Mouse (Mus musculus): ENCODE measurements at regions not wholly inside any gene's neighbourhood (a gene's known extent, or its start where the extent isn't known, plus 50 kb on each side); places are given as distances from the start of the nearest gene placed in this dataset.

- no peaks in the 10 kb centered on the region for H3K36me3 ChIP-seq (ENCODE audit: control insufficient read depth, insufficient read depth)
- 66% methylated on average over 5 of the region's 5 CpGs for WGBS (ENCODE audit: insufficient replicate concordance)
- no peaks in the 10 kb centered on the region for H3K9me3 ChIP-seq (replicated peaks; ENCODE audit: control insufficient read depth, low read length)
- H3K27me3 ChIP-seq (ENCODE audit: control insufficient read depth, insufficient read depth, low read depth, low read length), result no peaks in the 10 kb centered on the region
- H3K4me1 ChIP-seq (ENCODE audit: control insufficient read depth, low read depth, low read length), result no peaks in the 10 kb centered on the region
- H3K4me2 ChIP-seq (ENCODE audit: low read depth, low read length), result no peak overlapping the region
- no peak overlapping the region for H3K27ac ChIP-seq (ENCODE audit: low read length)
- H3K9ac ChIP-seq (ENCODE audit: low read depth, low read length), result no peak overlapping the region
- ATAC-seq (ENCODE audit: low read depth), result no peak
- no peak overlapping the region for H3K4me3 ChIP-seq (ENCODE audit: low read depth, low read length)
Measured at GRCm38 (mm10) chr9:90851044-90851443, 511.2 kb upstream of the Zic4 start.

- H3K9ac ChIP-seq (ENCODE audit: low read depth, low read length), result no peak overlapping the region
- H3K4me2 ChIP-seq (ENCODE audit: low read depth, low read length), result no peak overlapping the region
- no peak for ATAC-seq (ENCODE audit: low read depth)
- no peaks in the 10 kb centered on the region for H3K27me3 ChIP-seq (ENCODE audit: control insufficient read depth, insufficient read depth, low read depth, low read length)
- H3K27ac ChIP-seq (ENCODE audit: low read length), result no peak overlapping the region
- no peaks in the 10 kb centered on the region for H3K9me3 ChIP-seq (replicated peaks; ENCODE audit: control insufficient read depth, low read length)
- no peaks in the 10 kb centered on the region for H3K36me3 ChIP-seq (ENCODE audit: control insufficient read depth, insufficient read depth)
- no peaks in the 10 kb centered on the region for H3K4me1 ChIP-seq (ENCODE audit: control insufficient read depth, low read depth, low read length)
- H3K4me3 ChIP-seq (ENCODE audit: low read depth, low read length), result no peak overlapping the region
- 61% methylated on average over 5 of the region's 5 CpGs for WGBS (ENCODE audit: insufficient replicate concordance)
Measured at GRCm38 (mm10) chr9:90871636-90872035, 490.6 kb upstream of the Zic4 start.

- WGBS (ENCODE audit: insufficient replicate concordance), result 62% methylated on average over 1 of the region's 1 CpGs
- no peak for ATAC-seq (ENCODE audit: low read depth)
- Histone ChIP-seq H3K4me2 (ENCODE audit: low read depth, low read length) (no peak overlapping the region), H3K27me3 (ENCODE audit: control insufficient read depth, insufficient read depth, low read depth, low read length) (no peaks in the 10 kb centered on the region), H3K9me3 (replicated peaks; ENCODE audit: control insufficient read depth, low read length) (no peaks in the 10 kb centered on the region), H3K4me3 (ENCODE audit: low read depth, low read length) (no peak overlapping the region), H3K4me1 (ENCODE audit: control insufficient read depth, low read depth, low read length) (no peaks in the 10 kb centered on the region), H3K9ac (ENCODE audit: low read depth, low read length) (no peak overlapping the region), H3K27ac (ENCODE audit: low read length) (no peak overlapping the region), H3K36me3 (ENCODE audit: control insufficient read depth, insufficient read depth) (no peaks in the 10 kb centered on the region)
Measured at GRCm38 (mm10) chr9:90884467-90884866, 477.7 kb upstream of the Zic4 start.

GRCm38 (mm10) chr9:90887405-90887804, 474.8 kb upstream of the Zic4 start:
- Histone ChIP-seq H3K9ac (ENCODE audit: low read depth, low read length) (no peak overlapping the region), H3K4me2 (ENCODE audit: low read depth, low read length) (no peak overlapping the region), H3K27me3 (ENCODE audit: control insufficient read depth, insufficient read depth, low read depth, low read length) (no peaks in the 10 kb centered on the region), H3K4me1 (ENCODE audit: control insufficient read depth, low read depth, low read length) (no peaks in the 10 kb centered on the region), H3K4me3 (ENCODE audit: low read depth, low read length) (no peak overlapping the region), H3K9me3 (replicated peaks; ENCODE audit: control insufficient read depth, low read length) (no peaks in the 10 kb centered on the region), H3K36me3 (ENCODE audit: control insufficient read depth, insufficient read depth) (no peaks in the 10 kb centered on the region), H3K27ac (ENCODE audit: low read length) (no peak overlapping the region)
- no peak for ATAC-seq (ENCODE audit: low read depth)
- 69% methylated on average over 3 of the region's 3 CpGs for WGBS (ENCODE audit: insufficient replicate concordance)

- no peaks in the 10 kb centered on the region for H3K4me1 ChIP-seq (ENCODE audit: control insufficient read depth, low read depth, low read length)
- ATAC-seq (ENCODE audit: low read depth), result no peak
Measured at GRCm38 (mm10) chr9:90890801-90891200, 471.4 kb upstream of the Zic4 start.

GRCm38 (mm10) chr9:90892816-90893215, 469.4 kb upstream of the Zic4 start:
- H3K36me3 ChIP-seq (ENCODE audit: control insufficient read depth, insufficient read depth), result no peaks in the 10 kb centered on the region
- no peak overlapping the region for H3K4me3 ChIP-seq (ENCODE audit: low read depth, low read length)
- no peak overlapping the region for H3K9ac ChIP-seq (ENCODE audit: low read depth, low read length)
- no peaks in the 10 kb centered on the region for H3K27me3 ChIP-seq (ENCODE audit: control insufficient read depth, insufficient read depth, low read depth, low read length)
- H3K27ac ChIP-seq (ENCODE audit: low read length), result no peak overlapping the region
- H3K4me1 ChIP-seq (ENCODE audit: control insufficient read depth, low read depth, low read length), result no peaks in the 10 kb centered on the region
- H3K4me2 ChIP-seq (ENCODE audit: low read depth, low read length), result no peak overlapping the region
- ATAC-seq (ENCODE audit: low read depth), result no peak
- H3K9me3 ChIP-seq (replicated peaks; ENCODE audit: control insufficient read depth, low read length), result no peaks in the 10 kb centered on the region
- 33% methylated on average over 1 of the region's 1 CpGs for WGBS (ENCODE audit: insufficient replicate concordance)

More at GRCm38 (mm10) chr9:90890801-90891200, 471.4 kb upstream of the Zic4 start:
- H3K27ac ChIP-seq (ENCODE audit: low read length), result no peak overlapping the region
- H3K4me2 ChIP-seq (ENCODE audit: low read depth, low read length), result no peak overlapping the region
- no peaks in the 10 kb centered on the region for H3K27me3 ChIP-seq (ENCODE audit: control insufficient read depth, insufficient read depth, low read depth, low read length)
- 65% methylated on average over 4 of the region's 4 CpGs for WGBS (ENCODE audit: insufficient replicate concordance)
- no peaks in the 10 kb centered on the region for H3K9me3 ChIP-seq (replicated peaks; ENCODE audit: control insufficient read depth, low read length)
- no peak overlapping the region for H3K9ac ChIP-seq (ENCODE audit: low read depth, low read length)
- H3K36me3 ChIP-seq (ENCODE audit: control insufficient read depth, insufficient read depth), result no peaks in the 10 kb centered on the region
- H3K4me3 ChIP-seq (ENCODE audit: low read depth, low read length), result no peak overlapping the region

- no peak overlapping the region for H3K4me3 ChIP-seq (ENCODE audit: low read depth, low read length)
- WGBS (ENCODE audit: insufficient replicate concordance), result 29% methylated on average over 5 of the region's 5 CpGs
- no peaks in the 10 kb centered on the region for H3K4me1 ChIP-seq (ENCODE audit: control insufficient read depth, low read depth, low read length)
Measured at GRCm38 (mm10) chr9:90903557-90903956, 458.7 kb upstream of the Zic4 start.

GRCm38 (mm10) chr9:90906106-90906505, 456.1 kb upstream of the Zic4 start:
- no peaks in the 10 kb centered on the region for H3K36me3 ChIP-seq (ENCODE audit: control insufficient read depth, insufficient read depth)
- H3K4me3 ChIP-seq (ENCODE audit: low read depth, low read length), result no peak overlapping the region
- 64% methylated on average over 5 of the region's 5 CpGs for WGBS (ENCODE audit: insufficient replicate concordance)
- no peak overlapping the region for H3K4me2 ChIP-seq (ENCODE audit: low read depth, low read length)
- no peak overlapping the region for H3K27ac ChIP-seq (ENCODE audit: low read length)
- no peak for ATAC-seq (ENCODE audit: low read depth)
- H3K27me3 ChIP-seq (ENCODE audit: control insufficient read depth, insufficient read depth, low read depth, low read length), result no peaks in the 10 kb centered on the region
- no peak overlapping the region for H3K9ac ChIP-seq (ENCODE audit: low read depth, low read length)
- no peaks in the 10 kb centered on the region for H3K4me1 ChIP-seq (ENCODE audit: control insufficient read depth, low read depth, low read length)
- H3K9me3 ChIP-seq (replicated peaks; ENCODE audit: control insufficient read depth, low read length), result no peaks in the 10 kb centered on the region

More at GRCm38 (mm10) chr9:90903557-90903956, 458.7 kb upstream of the Zic4 start:
- Histone ChIP-seq H3K9ac (ENCODE audit: low read depth, low read length) (no peak overlapping the region), H3K4me2 (ENCODE audit: low read depth, low read length) (no peak overlapping the region), H3K36me3 (ENCODE audit: control insufficient read depth, insufficient read depth) (no peaks in the 10 kb centered on the region), H3K27me3 (ENCODE audit: control insufficient read depth, insufficient read depth, low read depth, low read length) (no peaks in the 10 kb centered on the region), H3K9me3 (replicated peaks; ENCODE audit: control insufficient read depth, low read length) (no peaks in the 10 kb centered on the region), H3K27ac (ENCODE audit: low read length) (no peak overlapping the region)
- no peak for ATAC-seq (ENCODE audit: low read depth)

GRCm38 (mm10) chr9:90906684-90907083, 455.5 kb upstream of the Zic4 start:
- WGBS (ENCODE audit: insufficient replicate concordance), result 74% methylated on average over 7 of the region's 7 CpGs
- H3K4me1 ChIP-seq (ENCODE audit: control insufficient read depth, low read depth, low read length), result no peaks in the 10 kb centered on the region
- ATAC-seq (ENCODE audit: low read depth), result no peak

GRCm38 (mm10) chr9:90954613-90955012, 407.6 kb upstream of the Zic4 start:
- no peak overlapping the region for H3K4me2 ChIP-seq (ENCODE audit: low read depth, low read length)
- H3K27ac ChIP-seq (ENCODE audit: low read length), result no peak overlapping the region
- no peaks in the 10 kb centered on the region for H3K4me1 ChIP-seq (ENCODE audit: control insufficient read depth, low read depth, low read length)
- H3K4me3 ChIP-seq (ENCODE audit: low read depth, low read length), result no peak overlapping the region
- no peak for ATAC-seq (ENCODE audit: low read depth)
- H3K9ac ChIP-seq (ENCODE audit: low read depth, low read length), result no peak overlapping the region
- no peaks in the 10 kb centered on the region for H3K27me3 ChIP-seq (ENCODE audit: control insufficient read depth, insufficient read depth, low read depth, low read length)
- H3K9me3 ChIP-seq (replicated peaks; ENCODE audit: control insufficient read depth, low read length), result no peaks in the 10 kb centered on the region
- no peaks in the 10 kb centered on the region for H3K36me3 ChIP-seq (ENCODE audit: control insufficient read depth, insufficient read depth)

More at GRCm38 (mm10) chr9:90906684-90907083, 455.5 kb upstream of the Zic4 start:
- no peak overlapping the region for H3K27ac ChIP-seq (ENCODE audit: low read length)
- H3K27me3 ChIP-seq (ENCODE audit: control insufficient read depth, insufficient read depth, low read depth, low read length), result no peaks in the 10 kb centered on the region
- H3K4me3 ChIP-seq (ENCODE audit: low read depth, low read length), result no peak overlapping the region
- no peak overlapping the region for H3K4me2 ChIP-seq (ENCODE audit: low read depth, low read length)
- no peaks in the 10 kb centered on the region for H3K9me3 ChIP-seq (replicated peaks; ENCODE audit: control insufficient read depth, low read length)
- no peaks in the 10 kb centered on the region for H3K36me3 ChIP-seq (ENCODE audit: control insufficient read depth, insufficient read depth)
- H3K9ac ChIP-seq (ENCODE audit: low read depth, low read length), result no peak overlapping the region

All from liver, embryonic 16.5 days (tissue).